8 mouse cellular contexts compared by ENCODE assay signal in genomic region chr5:144243901-144244487, GRCm38 (mm10). TPM values are rescaled to one million over a fixed set of nuclear protein-coding genes. Genes with fewer than 3 reads are reported as not detected.
DNase-seq lines count a peak whose midpoint lies in the region; ATAC-seq and TF ChIP-seq lines count a peak whose summit lies in the region.

Bri3 (plus strand) TSS chr5:144244437.

- H3K27me3 ChIP-seq in lung, postnatal 0 days (replicated peaks; ENCODE audit: insufficient read depth, low read length): no peaks in the 10 kb centered on the region
- H3K27me3 ChIP-seq in embryonic facial prominence, embryonic 15.5 days: no peaks in the 10 kb centered on the region
- H3K27me3 ChIP-seq in limb, embryonic 12.5 days: no peaks in the 10 kb centered on the region

- H3K9me3 ChIP-seq in lung, postnatal 0 days (ENCODE audit: low read length): no peaks in the 10 kb centered on the region
- H3K9me3 ChIP-seq in embryonic facial prominence, embryonic 15.5 days (replicated peaks): no peaks in the 10 kb centered on the region
- no peaks in the 10 kb centered on the region for H3K9me3 ChIP-seq in limb, embryonic 12.5 days

- no peak for TF ChIP-seq EP300 in lung, postnatal 0 days (IDR thresholded peaks at IDR 0.05)

- intact Hi-C loops in heart, postnatal 14 days (cut with DNase I): no loop called here

- H3K4me3 ChIP-seq in lung, postnatal 0 days (ENCODE audit: low read depth, low read length): no peak within 1 kb of the TSS
- no peak within 1 kb of the TSS for H3K4me3 ChIP-seq in embryonic facial prominence, embryonic 15.5 days (replicated peaks)
- no peak within 1 kb of the TSS for H3K4me3 ChIP-seq in limb, embryonic 12.5 days (replicated peaks)

- H3K36me3 ChIP-seq in lung, postnatal 0 days (ENCODE audit: insufficient read depth, low read length): no peaks in the 10 kb centered on the region
- no peaks in the 10 kb centered on the region for H3K36me3 ChIP-seq in embryonic facial prominence, embryonic 15.5 days
- no peaks in the 10 kb centered on the region for H3K36me3 ChIP-seq in limb, embryonic 12.5 days

- DNase-seq in lung, postnatal 0 days (ENCODE audit: low spot score): no peak
- DNase-seq in lung, adult 18-20 months: no peak
- no peak for DNase-seq in heart, postnatal 14 days
- no peak for DNase-seq in retina, postnatal 1 day
- DNase-seq in frontal cortex, postnatal 10 days (ENCODE audit: low spot score in 2 of 2): no peak

- ATAC-seq in lung, postnatal 0 days: no peak
- ATAC-seq in embryonic facial prominence, embryonic 15.5 days (ENCODE audit: insufficient number of reproducible peaks, low FRiP score, low TSS enrichment, low read depth): no peak
- ATAC-seq in limb, embryonic 12.5 days (ENCODE audit: insufficient number of reproducible peaks, insufficient read depth, low FRiP score, low TSS enrichment, low read depth): no peak
- no peak for ATAC-seq in neutrophil, adult 5-6 weeks (ENCODE audit: extremely low read depth, insufficient number of reproducible peaks, low FRiP score, poor library complexity, severe bottlenecking)

- no peak for TF ChIP-seq CTCF in lung, postnatal 0 days (IDR thresholded peaks at IDR 0.05)

- peaks cover 10% of the 10 kb centered on the region; the same call in 1 of the 2 replicates for H3K4me1 ChIP-seq in lung, postnatal 0 days (ENCODE audit: insufficient read depth, low read depth, low read length)
- peaks cover 7% of the 10 kb centered on the region for H3K4me1 ChIP-seq in embryonic facial prominence, embryonic 15.5 days
- H3K4me1 ChIP-seq in limb, embryonic 12.5 days (replicated peaks): peaks cover 8% of the 10 kb centered on the region

- WGBS in lung, postnatal 0 days: 93% methylated on average over 7 of the region's 7 CpGs
- WGBS in embryonic facial prominence, embryonic 15.5 days: 97% methylated on average over 7 of the region's 7 CpGs
- WGBS in limb, embryonic 12.5 days: 85% methylated on average over 7 of the region's 7 CpGs

- H3K27ac ChIP-seq in lung, postnatal 0 days (ENCODE audit: low read length): no peak within 1 kb of the TSS
- no peak within 1 kb of the TSS for H3K27ac ChIP-seq in embryonic facial prominence, embryonic 15.5 days (replicated peaks)
- H3K27ac ChIP-seq in limb, embryonic 12.5 days: no peak within 1 kb of the TSS

- H3K4me2 ChIP-seq in lung, postnatal 0 days (replicated peaks; ENCODE audit: low read depth, low read length): no peak within 1 kb of the TSS
- no peak within 1 kb of the TSS for H3K4me2 ChIP-seq in embryonic facial prominence, embryonic 15.5 days (replicated peaks)
- H3K4me2 ChIP-seq in limb, embryonic 12.5 days: no peak within 1 kb of the TSS

- H3K9ac ChIP-seq in lung, postnatal 0 days (replicated peaks; ENCODE audit: low read depth): no peak within 1 kb of the TSS
- H3K9ac ChIP-seq in embryonic facial prominence, embryonic 15.5 days: no peak within 1 kb of the TSS
- no peak within 1 kb of the TSS for H3K9ac ChIP-seq in limb, embryonic 12.5 days (replicated peaks)

RNA-seq across cellular contexts. Expression of gene Bri3, which starts in this region (rescaled TPM):
- 278 and 286 TPM in 2 replicates for polyA plus RNA-seq in lung, postnatal 0 days (2015; fragmentation: Nextera tagmentation; extraction: Ambion mirVana)
- 112 and 118 TPM in 2 replicates for polyA plus RNA-seq in embryonic facial prominence, embryonic 15.5 days (2015; fragmentation: Nextera tagmentation; extraction: Ambion mirVana)
- 100 to 1,000 TPM; 125 to 128 TPM for total RNA-seq in heart, postnatal 14 days (2021)
- 143 and 148 TPM in 2 replicates for polyA plus RNA-seq in limb, embryonic 12.5 days (2016; fragmentation: Nextera tagmentation; extraction: Ambion mirVana)
- 29.8 and 39.1 TPM in 2 replicates for total RNA-seq in neutrophil, adult 5-6 weeks (2017)
